Mouse (Mus musculus) heart, adult 2 months (tissue): ENCODE data around the gene Gm20388.
A peak's percentile ranks its signal among the peaks of the same experiment; 100 is the strongest.

ENCODE experiments used
- CTCF ChIP-seq: fragments of 200-600 bp; IDR thresholded peaks from 2 replicates; pipeline ENCODE4 v1.8.1; 2022; ENCODE audit warnings: antibody characterized with exemption, mild to moderate bottlenecking, moderate library complexity
- EP300 ChIP-seq: fragments of 200-500 bp; IDR thresholded peaks from 2 replicates; pipeline ENCODE4 v1.6.1; 2011; ENCODE audit warnings: low read depth, low read length, control low read depth; ENCODE audit not compliant: insufficient read depth
- POLR2A ChIP-seq: fragments of 200-500 bp; IDR thresholded peaks from 2 replicates; pipeline ENCODE4 v1.6.1; 2011; ENCODE audit warnings: mild to moderate bottlenecking, low read depth, low read length, control low read depth; ENCODE audit not compliant: insufficient read depth

- TF ChIP-seq CTCF: no peak
- no peak for TF ChIP-seq POLR2A
- TF ChIP-seq EP300: 0 out of 2 replicates have a peak, but pooled peaks have one; percentile 23
Observed at GRCm38 (mm10) chr8:120498926-120499605, 588.4 kb downstream of the Gm20388 start.
